Mouse (Mus musculus): ENCODE measurements at regions not wholly inside any gene's neighbourhood (a gene's known extent, or its start where the extent isn't known, plus 50 kb on each side); places are given as distances from the start of the nearest gene placed in this dataset.
A peak's percentile ranks its signal among the peaks of the same experiment; 100 is the strongest.

GRCm38 (mm10) chr1:38720287-38720686, 55.5 kb upstream of the Aff3 start:
- TF ChIP-seq POLR2A (IDR thresholded peaks at IDR 0.05; ENCODE audit: borderline replicate concordance, control insufficient read depth, low read depth, low read length) (no peak), CTCF (IDR thresholded peaks at IDR 0.05; ENCODE audit: control insufficient read depth, insufficient read depth, low read length) (peak; percentile 47; the same call in 1 of the 2 replicates)
